Mouse (Mus musculus): ENCODE data around the gene Gabrb2.
A peak's percentile ranks its signal among the peaks of the same experiment; 100 is the strongest.

Gabrb2 gene

DNA sequence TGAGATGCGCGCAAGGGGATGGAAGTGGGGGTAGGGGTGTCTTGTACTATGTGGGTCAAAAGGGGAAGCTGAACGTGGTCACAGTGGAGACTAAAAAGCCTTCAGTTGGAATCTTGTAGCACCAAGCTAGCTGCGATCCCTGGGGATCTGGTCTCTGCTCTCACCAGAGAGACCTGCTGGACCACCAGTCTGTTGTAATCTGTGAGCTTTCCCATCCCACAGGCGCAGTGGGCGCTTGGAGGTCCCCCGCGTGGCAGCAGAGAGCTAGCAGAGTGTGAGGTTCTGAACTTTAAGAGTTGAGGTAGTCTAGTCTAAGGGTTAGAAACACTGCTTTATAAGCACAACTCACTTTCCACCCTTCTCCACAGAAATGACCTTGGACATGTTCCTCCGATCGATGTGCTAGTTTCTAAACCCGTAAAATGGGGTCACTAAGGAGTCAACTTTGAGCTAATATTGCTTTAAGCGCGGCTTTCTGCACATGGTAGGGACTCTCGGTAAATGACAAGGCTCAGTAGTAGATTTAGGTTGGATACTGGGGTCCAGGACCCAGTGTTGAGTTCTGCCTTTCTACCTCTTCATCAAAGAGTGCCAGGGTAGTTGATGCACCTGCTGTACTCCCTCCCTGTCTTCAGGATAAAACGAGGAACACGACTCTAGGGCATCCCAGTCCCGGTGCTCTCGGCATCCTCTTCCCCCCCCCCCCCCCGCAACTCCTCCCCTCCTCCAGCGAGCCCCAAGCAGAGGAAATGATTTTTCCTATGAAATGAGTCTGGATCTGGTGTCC, at the start of gene Gabrb2:
Gene Gabrb2 (plus strand): TSS at position 762 of the 787 bp plus-strand sequence.
- DNase-seq (ENCODE audit: low spot score in 2 of 2): peak in 1 of 2 experiments; percentile 11

- no peak for DNase-seq (ENCODE audit: low spot score in 2 of 2)
Observed at GRCm38 (mm10) chr11:42378983-42379382, 40.6 kb upstream of the Gabrb2 start.

DNA sequence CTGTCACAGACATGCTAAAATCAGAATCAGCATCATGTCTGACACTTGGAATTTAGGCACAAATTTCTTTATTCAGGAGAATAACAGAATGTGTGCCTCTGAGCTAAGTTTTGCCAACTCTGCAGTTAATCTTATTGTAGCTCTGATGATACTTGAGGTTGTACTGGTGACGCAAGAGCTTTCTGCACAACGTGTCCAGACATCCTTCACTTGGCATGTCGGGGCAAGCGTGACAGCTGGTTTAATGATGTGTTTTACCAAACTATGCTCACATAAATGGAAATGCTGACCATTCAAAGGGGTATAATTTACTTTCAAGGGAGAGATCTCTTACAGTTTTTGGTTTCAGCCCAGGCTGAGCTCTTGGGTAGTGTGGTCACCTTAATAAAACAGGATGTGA, 33.1 kb upstream of the Gabrb2 start:
- no peak for DNase-seq (ENCODE audit: low spot score in 2 of 2)

- peak; percentile 45 to 64 for DNase-seq (ENCODE audit: low spot score in 2 of 2)
Observed at GRCm38 (mm10) chr11:42390682-42391290, 28.8 kb upstream of the Gabrb2 start.

DNA sequence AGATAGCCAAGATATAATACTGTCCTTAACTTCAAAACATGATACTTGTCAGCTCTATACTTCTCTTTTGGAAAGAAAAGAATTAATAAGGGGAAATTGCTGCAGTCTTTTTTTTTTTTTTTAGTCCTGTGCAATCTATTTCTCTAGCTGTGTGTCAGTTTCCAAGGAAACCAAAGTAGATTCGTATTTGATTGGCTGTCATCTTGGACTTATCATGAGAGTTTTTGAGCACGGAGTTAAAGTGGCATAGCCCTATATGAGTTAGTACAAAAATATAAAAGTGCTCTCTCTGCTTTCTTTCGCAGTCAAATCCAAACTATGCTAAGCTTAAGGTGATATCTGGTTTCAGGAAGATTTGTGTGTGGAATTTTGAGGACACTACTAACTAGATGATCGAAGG, 26.1 kb upstream of the Gabrb2 start:
- no peak for DNase-seq (ENCODE audit: low spot score in 2 of 2)

DNA sequence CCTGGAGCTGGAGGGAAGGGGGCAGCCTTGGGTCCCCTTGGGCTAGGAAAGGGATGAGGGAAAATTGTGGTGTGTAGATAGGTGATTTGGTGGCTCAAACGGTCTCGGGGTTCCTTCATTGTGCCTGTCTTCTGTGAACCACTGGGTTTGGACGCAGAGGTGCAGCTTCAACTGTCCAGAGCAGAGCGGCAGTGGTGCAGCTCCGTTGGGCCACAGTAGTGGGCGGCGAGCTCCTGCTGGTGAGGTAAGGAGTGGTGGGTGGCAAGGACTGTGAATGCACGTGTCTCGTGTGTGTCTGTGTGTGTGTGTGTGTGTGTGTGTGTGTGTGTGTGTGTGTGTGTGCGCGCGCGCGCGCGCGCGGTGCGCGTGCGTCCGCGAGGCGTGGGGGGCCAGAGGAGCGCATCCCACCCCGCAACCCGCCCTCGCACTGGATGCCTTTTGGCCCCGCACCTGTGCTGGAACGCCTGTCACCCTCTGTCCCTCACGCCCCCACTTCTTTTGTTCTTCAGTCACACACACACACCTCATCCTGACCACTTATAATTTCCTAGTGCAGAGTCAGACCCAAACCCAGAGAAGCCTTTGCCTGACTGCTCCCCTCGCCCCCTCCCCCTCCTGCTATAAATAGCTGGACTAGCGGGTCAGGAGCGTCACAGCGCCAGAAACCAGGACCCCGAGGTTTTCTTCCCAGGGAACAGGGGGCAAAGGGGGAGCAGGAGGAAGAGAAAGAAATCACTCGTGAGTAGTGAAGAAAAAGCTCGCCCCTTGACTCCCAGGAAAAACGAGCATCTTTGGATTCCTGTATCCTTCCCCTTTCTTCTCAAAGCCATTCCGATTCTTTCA, 455 bp downstream of the Gabrb2 start:
- peak; percentile 63 to 72 for DNase-seq (ENCODE audit: low spot score in 2 of 2)

DNA sequence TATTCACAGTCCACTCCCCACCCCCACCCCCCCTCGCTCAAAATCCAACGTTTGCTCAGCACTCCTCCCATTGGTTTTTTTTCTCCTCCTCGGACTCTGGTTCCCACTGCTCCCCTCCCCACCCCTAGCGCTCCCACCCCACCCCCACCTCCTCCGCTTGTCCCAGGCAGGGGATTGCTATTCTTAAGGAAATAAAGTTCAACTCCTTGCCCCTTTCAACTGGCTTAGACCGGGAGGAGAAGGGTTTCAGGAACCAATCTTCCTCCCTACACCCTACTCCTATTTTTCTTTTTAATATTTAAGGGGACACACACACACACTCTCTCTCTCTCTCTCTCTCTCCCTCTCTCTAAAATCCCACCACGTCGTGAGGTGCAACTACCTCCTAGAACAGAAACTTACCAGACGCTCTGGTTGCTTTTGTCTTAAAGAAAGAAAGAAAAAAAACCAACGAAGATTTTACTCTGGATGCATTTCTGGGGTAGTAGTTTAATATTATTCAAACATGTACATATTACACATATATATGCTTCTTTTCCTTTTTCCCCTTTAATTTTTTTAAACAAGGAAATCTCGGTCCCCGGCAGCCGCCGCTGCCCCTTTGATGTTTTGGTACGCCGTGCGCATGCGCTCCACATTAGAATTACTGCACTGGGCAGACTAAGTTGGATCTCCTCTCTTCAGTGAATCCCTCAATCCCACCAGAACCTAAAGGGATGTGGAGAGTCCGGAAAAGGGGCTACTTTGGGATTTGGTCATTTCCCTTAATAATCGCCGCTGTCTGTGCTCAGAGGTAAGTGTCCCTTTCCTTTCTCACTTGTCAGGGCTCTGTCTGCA, 1.3 kb downstream of the Gabrb2 start:
- DNase-seq (ENCODE audit: low spot score in 2 of 2): peak; percentile 75 to 76

- DNase-seq (ENCODE audit: low spot score in 2 of 2): peak; percentile 59 to 66
Observed at GRCm38 (mm10) chr11:42423231-42423630, 3.7 kb downstream of the Gabrb2 start.

- no peak for DNase-seq (ENCODE audit: low spot score in 2 of 2)
Observed at GRCm38 (mm10) chr11:42431495-42431894, 11.9 kb downstream of the Gabrb2 start.

DNA sequence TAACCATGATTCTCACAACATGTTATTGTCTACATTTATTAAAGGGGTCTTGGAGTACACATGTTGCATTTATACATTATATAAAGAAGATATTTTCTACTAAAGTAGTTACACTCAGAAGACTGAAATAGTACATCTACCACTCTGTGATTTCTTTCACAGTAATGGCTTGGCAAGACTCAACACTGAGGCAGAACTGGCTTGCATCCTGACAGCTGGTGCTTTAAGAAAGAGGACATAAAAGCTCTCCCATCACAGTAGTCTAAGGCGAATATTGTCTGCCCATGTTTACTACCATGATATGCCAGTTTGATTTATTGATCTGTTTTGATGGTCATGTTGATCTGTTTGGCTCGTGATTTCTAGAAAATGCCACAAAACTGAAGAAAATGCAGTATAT, 19.4 kb downstream of the Gabrb2 start:
- DNase-seq (ENCODE audit: low spot score in 2 of 2): no peak

DNA sequence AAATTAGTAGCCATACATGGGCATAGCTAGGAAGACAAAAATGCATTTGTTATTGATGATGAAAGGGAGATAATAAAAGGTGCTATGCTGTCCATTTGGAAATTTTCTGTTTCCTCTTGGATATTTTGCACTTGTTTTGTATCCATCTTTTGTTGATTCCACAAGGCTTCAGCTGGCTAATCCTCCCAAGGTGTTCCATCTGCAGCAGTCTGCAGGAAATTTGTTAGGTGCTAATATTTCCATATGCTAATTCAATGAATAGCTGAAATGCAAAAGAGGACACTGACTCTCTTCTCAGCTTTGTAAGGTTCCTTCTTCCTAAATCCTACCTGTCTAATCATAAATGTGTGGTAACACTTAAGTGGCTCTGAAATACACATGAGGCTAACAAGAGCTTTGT, 24.1 kb downstream of the Gabrb2 start:
- no peak for DNase-seq (ENCODE audit: low spot score in 2 of 2)

DNA sequence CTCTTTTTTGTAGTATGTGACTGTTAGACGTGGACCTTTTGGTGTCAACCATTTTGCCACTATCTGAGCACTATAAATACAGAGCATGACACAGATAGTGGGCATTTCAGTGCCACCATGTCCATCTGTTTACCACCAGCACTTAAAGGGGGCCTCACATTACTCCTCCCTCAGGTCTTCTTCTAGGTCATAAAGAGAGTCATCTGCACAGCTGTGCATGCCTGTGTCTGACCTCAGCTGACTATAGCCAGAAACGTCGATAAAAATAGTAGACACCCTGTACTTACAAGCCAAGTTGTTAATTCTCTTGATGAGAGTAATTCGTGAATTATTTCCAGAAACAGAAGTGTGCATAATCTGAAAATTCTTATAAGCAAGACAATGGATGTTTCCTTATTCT, 29.4 kb downstream of the Gabrb2 start:
- DNase-seq (ENCODE audit: low spot score in 2 of 2): no peak

DNA sequence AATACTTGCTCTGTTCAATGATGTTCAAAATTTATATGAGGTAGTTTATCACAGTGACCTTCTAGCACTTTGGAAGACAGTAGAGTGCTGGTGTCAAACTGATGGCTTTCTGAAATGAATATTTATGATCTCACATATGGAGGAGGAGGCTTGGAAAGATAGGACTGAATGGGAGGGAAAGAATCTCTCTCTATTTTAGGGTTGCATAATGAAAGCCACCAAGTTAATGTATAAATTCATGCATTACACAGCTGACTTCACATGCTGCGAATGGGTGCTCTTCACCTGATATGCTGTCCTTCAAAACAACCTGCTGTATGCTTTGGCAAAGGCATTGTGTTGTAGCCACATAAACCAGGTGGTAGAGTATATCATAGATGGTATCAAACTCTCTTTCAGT, 44.6 kb downstream of the Gabrb2 start:
- DNase-seq (ENCODE audit: low spot score in 2 of 2): no peak

GRCm38 (mm10) chr11:42468381-42468780, 48.8 kb downstream of the Gabrb2 start:
- no peak for DNase-seq (ENCODE audit: low spot score in 2 of 2)

DNA sequence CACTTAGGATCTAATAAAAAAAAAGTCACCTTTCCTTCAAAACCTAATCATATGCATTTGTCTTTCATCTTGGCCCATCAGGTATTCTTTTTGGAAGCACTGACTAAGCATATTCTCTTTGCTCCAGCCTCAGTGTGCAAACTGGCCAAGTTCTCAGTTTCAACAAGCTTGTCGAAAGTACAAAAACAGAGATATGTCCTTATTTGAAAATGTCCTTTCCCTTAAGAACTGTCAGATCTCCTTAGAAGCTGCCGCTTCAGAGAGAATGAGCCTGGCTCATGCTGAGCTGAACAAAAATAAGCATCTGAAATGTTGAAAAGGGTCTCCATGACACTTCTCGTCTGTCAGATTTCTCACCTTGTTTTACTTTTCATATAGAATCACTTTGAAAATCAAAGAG, 55.0 kb downstream of the Gabrb2 start:
- DNase-seq (ENCODE audit: low spot score in 2 of 2): no peak

DNA sequence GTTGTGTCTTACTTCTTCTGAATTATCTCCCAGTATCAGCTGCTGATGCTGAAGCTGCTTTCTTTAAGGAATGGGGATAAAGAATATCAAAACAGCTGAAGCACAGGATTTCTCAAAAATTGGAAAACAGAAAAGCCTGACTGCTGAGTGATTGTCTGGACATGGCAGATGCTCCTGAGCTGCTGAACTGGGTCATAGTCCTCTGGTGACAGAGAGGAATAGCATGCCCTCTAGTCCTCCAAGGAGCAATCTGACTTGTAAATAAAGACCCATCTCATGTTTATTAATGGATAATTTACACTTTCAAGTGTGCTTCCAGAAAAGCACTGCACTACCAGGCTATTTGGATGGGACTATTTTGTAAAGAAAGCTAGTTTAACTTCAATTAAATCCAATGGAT, 68.1 kb downstream of the Gabrb2 start:
- no peak for DNase-seq (ENCODE audit: low spot score in 2 of 2)

GRCm38 (mm10) chr11:42501166-42501565, 81.6 kb downstream of the Gabrb2 start:
- DNase-seq (ENCODE audit: low spot score in 2 of 2): no peak

DNA sequence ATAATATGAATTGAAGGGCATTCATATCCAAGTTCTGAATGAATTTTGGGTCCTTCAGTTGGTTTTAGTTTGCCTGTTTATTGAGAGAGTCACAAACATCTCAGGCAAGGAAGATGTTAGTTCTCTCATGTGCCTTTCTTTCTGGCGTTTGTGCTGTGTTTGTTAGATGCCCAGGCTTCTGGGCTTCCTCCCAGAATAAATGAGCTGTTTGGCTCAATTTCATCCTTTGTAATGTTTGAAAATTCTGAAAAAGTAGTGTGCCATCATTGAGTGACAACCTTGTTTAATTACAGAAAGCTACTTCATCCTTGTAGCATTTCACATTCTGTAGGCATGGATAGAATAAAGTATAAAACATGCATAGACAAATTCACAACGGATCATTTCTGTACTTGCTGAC, 85.9 kb downstream of the Gabrb2 start:
- DNase-seq (ENCODE audit: low spot score in 2 of 2): no peak

- DNase-seq (ENCODE audit: low spot score in 2 of 2): no peak
Observed at GRCm38 (mm10) chr11:42505911-42506310, 86.4 kb downstream of the Gabrb2 start.

DNA sequence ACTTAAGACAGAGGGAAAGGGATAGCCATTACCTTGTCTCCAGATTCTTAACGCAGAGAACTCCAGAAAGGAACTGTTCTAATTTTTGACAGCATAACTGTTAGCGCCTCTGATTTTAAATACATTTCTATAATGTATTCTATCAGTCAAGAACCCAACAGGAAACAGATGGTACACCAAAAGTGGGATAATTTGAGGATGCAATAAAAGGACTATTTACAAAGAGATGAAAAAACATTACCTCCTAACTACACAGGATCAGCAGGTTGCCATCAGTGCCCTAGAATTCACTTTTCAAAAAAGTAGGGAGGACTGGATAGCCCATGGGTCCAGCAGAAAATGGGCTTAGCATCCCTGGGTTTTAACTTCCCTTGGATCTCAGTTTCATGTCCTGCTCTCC, 102.4 kb downstream of the Gabrb2 start:
- no peak for DNase-seq (ENCODE audit: low spot score in 2 of 2)

DNA sequence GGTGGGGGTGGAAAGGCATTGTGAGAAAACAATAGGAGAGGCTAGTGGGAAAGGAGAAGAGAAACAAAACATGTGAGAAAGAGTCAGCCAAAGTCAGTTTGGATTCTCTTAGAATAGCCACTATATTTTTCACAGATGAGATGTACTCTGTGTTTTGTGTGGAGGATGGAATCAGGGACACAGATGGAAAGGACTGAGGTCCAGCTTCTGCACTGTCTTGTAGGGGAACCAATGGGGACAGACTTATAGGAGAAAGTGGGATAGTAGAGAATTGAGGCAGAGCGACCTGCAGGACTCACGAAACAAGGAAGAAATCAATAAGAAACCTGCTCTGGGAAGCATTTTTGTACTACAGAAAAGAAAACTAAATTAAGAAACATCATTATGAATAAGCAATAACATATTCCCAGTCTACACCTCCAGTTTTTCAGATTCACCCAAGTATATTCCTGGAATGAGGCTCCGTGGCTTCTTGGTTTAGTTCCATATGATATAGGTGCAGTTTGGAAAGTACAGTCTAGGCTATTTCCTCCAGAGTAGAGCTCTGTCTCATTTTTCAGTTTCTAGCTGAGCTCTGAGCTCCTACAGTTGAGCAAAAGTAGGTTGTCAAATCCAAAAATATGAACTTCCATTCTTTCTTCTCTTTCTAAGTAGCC, 108.8 kb downstream of the Gabrb2 start:
- DNase-seq (ENCODE audit: low spot score in 2 of 2): no peak
